Mouse (Mus musculus): ENCODE results near the gene Ric8b.

The Ric8b gene

DNA sequence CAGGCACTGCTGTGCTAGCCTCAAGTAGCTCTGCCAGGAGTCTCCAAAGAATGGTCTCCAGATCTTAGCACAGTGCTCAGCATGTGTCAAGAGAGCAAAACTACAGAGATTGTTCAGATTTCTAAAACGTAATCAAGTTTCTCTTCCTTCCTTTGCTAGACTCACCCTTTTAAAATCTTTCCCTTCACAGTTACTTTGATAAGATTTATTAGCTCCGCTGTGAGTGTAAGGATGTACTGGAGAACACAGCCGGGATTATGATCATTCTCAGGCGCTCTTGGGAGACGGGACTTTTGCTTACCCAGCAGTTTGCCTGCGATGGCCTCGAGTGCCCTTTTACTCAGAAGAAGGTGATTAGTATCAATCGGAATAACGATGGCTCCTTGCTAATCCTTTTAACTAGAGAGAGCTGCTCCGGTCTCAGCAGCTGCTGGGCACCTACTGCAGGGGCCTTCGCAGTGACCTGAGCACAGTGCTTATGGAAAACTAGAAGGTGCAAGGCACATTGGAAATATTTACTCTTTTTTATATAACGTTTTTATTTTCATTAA is 43.0 kb downstream of the Ric8b start:
- no peak for DNase-seq (ENCODE audit: low spot score in 2 of 2)

DNA sequence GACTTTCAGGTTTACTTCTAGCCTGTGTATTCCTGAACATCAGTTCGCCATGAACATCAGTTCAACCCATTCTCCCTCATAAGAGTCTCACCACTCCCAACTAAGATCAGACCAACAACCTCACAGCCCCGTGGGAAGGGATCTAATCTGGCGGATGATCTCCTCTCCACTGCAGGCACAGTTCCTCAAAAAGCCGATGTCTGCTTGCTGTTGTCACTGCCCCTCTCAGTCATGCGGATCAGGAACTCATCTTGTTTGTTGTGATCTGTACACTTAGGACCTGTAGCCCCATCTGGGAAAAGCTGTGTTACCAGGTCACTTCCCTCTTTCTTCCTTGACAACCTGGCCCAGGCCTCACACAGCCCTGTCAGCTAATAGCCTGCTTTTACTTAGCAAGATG is 45.7 kb downstream of the Ric8b start:
- DNase-seq (ENCODE audit: low spot score in 2 of 2), result no peak

DNA sequence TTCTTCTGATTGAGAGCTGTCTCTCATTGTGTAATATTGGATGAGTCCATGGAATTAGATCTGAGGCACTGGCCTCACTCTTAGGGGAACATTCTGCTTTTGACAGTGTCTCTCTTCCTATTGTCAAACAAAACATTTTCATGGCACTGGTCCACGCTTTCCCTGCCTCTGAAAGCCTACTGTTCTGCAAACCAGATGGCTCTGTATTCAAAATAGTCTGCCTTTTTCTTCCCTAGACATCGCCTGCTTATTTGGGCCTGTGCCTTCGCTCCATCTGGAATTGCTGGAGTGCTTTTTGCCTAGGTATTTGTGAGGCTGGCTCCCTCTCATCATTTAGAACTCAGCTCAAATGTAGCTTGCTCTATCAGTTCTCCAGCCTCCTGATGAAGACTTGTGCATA is 46.3 kb downstream of the Ric8b start:
- DNase-seq (ENCODE audit: low spot score in 2 of 2), result peak; percentile 64 to 87

DNA sequence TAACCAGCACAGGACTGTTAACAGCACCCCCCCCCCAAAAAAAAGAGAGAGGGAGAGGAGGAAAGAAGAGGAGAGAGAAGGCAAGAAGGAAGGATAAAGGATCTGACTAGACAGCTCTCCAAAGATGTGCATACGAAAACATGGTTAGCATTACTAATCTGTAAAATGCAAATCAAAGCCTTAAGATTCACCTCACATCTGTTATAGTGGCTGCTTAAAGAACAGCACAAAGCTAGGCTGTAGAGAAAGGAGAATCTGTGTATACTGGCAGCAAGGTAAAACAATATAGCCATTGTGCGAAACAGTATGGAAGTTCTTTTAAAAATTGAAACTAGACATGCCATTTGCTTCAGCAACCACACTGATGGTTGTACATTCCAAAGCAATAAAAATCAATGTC is 49.1 kb downstream of the Ric8b start:
- no peak for DNase-seq (ENCODE audit: low spot score in 2 of 2)

DNA sequence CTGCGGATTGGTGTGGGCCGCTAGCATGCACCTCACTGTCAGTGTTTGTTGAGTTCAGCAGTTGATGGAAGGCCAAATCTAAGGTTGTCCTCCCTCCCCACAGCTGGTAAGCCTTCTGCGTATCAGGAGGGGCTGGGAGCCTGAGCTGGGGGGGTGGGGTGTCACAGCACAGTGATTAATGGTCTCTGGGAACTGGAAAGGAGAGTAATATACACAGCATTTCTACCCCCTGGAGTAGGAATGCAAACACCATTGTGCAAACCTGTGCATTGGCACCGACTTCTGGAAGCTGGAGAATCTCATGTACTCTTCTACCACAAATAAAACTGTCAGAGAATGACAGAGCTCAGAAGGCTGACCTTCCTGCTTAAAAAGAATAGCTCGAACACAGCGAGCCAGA is 50.2 kb downstream of the Ric8b start:
- no peak for DNase-seq (ENCODE audit: low spot score in 2 of 2)

DNA sequence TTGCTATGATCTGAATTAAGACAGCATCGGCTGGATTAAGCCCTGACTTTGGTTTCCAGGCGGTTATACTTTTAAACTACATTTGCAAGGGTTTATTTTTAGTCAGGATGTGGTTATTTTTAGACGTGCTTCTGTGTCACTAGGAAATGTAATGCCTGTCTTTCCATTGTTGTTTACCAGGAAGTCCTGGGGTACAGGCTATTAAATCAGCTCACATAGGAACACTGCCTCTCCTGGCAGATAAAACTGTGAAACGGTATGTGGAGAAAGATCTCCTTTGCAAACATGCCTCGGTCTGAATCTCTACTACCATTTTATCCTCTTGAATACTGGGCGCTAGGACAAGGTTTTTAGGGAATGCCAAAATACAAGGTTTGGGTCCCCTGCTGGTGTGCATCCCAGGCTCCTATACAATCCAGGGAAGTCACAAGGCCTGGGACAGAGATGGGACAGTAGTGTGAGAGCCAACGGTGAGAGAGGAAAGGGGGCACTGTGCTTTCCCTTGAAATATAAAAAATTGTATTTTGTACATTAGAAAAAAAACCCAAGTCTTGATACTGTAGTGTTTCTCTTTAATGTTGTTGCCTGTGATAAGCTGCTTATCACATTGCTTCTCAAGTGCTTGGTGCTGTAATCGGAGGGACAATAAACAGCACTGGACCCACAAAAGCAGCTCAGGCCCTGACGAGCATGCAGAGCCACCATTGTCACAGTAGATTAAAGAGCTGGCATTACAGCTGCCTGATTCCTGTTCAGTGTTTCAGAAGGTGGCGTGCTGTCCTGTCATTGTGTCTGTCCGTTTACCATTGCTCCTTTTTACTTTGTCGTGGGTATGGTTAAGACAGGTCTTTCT is 51.7 kb downstream of the Ric8b start:
- DNase-seq (ENCODE audit: low spot score in 2 of 2), result no peak

DNA sequence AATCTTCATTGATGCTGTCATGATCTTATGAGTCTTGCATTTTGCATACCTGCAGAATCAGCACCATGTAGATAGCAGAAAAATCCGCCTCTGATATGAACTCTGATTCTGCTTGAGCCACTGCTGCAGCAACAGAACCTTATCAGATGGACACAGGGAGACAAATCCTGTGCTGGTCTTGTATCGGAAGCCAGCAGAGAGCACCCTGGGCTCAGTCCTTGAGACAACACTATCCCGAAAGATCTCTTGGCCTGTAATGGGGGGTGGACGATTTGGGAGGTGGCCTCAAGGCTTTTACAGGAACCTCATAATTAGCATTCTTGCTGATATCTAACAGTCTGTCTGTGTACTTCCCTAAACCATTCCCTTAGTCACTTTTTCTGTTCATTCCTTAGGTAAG is 57.8 kb downstream of the Ric8b start:
- no peak for DNase-seq (ENCODE audit: low spot score in 2 of 2)

DNA sequence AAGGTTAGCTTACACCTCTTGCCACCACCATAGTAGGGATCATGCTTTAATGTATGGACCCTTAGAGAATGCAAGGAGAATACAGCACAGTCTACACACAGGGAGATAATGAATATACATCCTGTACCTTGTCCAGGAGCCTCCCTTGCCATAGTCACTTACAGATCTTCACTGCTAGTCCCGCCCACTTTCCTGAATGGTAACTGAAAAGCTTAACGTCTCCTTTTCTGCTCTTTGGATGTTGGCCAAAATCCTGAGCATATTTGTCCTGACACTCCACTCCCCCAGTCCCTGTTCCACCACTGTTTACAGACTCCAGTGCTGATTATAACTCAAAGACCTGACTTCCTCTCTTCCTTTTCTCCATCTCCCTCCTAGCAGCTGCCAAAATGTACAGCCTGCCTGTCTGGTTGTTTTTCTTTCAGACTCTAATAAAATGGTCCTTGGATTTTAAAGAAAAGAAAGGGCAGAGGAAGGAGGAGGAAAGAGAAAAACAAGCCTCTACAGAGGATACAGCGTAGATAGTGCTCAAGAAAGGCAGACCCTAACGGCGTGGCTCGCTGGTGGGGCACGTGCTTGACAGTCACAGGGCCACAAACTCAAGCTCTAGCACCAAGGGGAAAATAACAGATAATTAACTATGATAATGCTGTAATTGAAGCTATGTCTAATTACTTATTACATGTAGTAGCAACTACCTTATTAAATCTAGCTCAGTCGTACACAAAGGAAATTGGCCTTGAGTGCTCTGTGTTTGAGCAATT is 59.4 kb downstream of the Ric8b start:
- DNase-seq (ENCODE audit: low spot score in 2 of 2), result no peak

DNA sequence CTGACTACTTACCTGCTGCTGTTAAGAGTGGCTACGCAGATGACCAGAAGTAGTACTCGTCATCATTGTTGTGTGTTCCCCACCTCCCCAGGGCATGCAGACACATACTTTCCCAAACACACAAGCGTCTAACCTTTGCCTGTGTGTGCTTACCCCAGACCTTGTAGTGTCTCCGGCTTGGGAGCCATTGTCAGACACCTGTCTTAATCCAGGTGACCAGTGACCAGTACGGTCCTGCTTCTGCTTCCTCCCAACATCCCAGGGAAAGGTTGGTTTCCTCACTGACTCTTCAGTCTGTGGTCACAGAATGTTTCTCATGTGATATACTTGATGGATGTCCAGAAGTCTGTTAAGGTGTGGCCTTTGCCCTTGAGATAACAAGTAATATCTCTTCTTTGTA is 62.9 kb downstream of the Ric8b start:
- no peak for DNase-seq (ENCODE audit: low spot score in 2 of 2)

DNA sequence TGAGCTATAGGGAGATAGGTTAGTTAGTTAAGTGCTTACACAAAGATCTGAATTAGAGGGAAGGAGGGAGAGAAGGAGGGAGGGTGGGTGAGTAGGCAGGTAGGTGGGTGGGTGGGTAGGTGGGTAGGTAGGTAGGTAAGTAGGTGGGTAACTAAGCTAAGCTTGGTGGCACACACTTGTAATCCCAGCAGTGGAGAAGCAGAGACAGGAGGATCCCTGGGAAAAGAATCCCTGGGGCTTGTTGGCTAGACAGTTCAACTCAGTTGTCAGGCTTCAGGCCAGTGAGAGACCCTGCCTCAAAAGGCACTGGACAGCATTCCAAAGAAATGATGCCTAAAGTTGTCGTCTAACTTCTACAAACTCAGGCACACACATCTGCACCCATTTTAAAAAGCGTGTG is 64.0 kb downstream of the Ric8b start:
- DNase-seq (ENCODE audit: low spot score in 2 of 2), result no peak

DNA sequence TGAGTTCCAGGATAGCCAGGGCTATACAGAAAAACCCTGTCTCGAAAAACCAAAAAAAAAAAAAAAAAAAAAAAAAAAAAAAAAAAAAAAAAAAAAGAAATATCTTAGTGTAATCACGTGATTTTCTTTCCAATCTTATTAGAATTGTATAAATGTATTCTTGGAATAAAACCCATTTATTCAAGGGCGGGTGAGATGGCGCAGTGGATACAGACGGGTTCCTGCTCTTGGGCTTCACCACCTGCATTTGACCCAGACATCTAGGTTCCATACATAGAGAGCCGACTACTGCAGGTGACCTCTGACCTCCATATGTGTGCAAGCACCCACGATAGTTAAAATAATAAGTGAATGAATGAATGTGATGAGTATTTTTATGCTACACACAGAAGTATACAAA is 65.3 kb downstream of the Ric8b start:
- no peak for DNase-seq (ENCODE audit: low spot score in 2 of 2)

DNA sequence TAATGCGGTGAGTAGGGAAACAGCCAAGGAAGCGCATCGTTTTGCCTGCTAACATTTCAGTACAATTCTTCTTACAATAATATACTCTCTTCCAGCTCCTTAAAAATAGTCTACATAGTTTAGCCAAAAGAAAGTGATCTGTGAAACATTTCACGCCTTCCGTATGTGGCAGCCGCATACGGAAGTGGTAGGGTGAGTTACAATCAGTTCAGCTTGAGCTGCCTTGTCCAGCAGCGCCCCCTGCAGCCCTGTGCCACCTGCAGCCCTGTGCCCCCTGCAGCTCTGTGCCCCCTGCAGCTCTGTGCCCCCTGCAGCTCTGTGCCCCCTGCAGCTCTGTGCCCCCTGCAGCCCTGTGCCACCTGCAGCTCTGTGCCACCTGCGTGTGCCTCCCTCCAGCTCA is 68.5 kb downstream of the Ric8b start:
- peak; percentile 56 to 59 for DNase-seq (ENCODE audit: low spot score in 2 of 2)

DNA sequence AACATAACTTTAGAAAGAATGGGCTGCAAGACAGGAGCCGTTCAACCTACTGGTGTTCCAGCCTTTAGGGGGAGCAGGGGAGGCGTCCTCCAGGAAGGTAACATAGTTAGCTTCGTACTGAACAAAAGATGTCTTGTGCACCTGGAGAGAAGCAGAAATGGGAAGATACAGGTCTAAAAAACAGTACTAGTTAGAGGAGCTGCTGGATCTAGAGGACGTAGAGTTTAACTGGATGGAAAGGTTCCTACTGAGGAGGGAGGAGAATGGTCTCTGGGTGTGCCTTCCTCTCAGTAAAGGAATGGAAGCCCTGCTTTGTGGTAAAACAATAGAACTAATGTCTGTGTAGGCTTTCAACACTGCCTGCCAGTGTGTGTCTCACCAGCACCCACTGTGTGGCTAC is 70.2 kb downstream of the Ric8b start:
- DNase-seq (ENCODE audit: low spot score in 2 of 2), result no peak

DNA sequence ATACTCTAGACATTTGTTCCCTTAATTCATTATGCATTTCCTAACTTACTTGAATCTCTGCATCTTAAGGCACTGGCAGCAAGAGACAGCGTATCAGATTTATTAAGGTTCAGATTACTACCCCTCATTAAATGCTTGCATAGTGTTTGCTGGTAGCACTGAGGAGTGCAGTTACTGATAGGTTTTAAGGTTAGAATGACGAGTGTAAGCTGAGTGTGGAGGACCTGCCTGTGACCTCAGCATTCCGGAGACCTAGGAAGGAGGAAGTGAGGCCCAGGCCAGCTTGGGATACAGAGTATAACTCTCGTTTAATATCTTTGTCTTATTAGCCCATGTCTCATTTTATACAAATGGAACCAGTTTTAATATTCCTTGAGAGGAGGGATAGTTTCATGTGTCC is 71.2 kb downstream of the Ric8b start:
- no peak for DNase-seq (ENCODE audit: low spot score in 2 of 2)

DNA sequence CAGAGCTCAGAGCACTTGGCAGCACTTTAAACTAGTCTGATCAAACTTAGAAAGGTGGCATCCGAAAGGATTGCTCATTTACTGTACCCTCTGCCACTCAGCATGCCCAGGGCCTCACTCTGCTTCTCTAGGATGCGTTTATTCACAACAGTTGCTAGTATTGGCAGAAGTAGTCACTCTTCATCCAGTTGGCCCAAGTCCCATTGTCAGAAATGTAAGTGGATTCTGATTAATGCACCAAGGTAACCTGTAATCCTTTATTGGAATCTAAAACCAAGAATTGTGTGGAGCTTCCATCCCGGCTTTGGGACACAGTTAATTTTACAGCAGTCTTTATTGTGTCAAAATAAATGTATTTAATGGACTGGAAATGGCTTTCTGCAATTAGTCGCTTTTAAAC is 76.9 kb downstream of the Ric8b start:
- no peak for DNase-seq (ENCODE audit: low spot score in 2 of 2)

DNA sequence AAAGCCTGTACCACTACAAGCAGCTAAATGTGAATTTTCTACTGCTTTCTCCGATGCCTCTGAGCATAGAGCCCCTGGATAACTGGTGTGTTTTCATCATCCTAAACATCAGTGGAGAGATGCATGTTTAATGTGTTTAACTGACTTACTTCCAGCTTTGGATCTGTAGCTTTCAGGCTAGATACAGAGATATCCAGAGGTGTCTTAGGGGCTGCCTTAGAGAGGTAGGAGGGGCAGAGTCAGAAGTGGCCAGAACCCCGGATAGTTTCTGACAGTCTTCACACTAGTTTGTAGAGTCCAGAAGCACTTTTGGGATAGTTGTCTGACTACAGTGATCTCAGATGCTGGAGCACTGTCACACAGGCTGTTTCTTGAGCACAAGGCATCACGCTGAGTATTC is 77.6 kb downstream of the Ric8b start:
- DNase-seq (ENCODE audit: low spot score in 2 of 2), result no peak

DNA sequence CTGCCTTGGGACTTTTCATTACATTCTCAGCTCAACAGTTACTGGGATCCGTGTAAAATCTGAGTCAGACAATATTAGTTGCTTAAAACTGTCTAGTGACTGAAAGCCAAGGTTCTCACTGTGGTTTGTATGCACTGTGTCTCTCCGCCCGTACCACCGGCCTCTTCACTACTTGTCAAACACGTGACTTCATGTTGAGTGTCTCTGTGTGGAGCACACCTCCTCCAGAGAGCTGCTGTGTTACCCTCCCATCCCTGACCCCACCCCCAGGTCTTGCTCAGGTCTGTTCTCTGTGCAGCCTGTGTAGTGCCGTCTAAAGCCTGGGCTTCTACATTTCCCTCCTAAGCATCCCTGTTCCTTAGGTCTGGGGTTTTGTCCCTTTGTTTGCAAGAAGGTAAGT is 79.0 kb downstream of the Ric8b start:
- no peak for DNase-seq (ENCODE audit: low spot score in 2 of 2)

DNA sequence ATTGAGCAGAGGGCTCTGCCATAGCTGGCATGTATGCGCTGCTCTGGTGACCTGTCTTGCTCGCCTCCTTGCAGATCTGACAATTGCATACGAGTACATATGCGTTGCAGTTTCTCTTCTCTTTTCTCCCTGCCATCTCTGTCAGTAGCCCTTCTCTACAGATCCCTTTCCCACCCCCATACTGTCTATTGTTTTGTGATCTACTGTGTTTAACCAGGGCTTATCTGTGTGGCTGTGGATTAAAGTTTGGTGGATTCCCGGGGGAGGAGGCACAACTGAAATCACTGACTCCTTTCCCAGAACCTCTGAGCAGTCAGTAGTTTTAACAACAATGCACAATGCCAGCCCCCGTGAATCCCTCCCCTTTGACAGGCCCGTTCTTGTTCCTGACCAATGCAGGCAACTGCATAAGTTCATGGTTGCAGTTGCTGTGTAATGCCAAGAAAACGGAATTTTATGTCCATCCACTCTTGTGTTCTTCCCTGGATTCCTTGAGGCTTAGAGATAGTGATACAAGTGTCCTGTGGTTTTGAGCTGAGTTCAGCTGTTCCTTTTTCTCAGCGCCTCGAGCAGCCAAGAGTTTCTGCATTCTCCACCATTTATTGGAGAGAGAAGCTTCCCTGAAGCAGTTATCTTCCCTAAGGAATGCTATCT is 80.3 kb downstream of the Ric8b start:
- DNase-seq (ENCODE audit: low spot score in 2 of 2), result no peak

DNA sequence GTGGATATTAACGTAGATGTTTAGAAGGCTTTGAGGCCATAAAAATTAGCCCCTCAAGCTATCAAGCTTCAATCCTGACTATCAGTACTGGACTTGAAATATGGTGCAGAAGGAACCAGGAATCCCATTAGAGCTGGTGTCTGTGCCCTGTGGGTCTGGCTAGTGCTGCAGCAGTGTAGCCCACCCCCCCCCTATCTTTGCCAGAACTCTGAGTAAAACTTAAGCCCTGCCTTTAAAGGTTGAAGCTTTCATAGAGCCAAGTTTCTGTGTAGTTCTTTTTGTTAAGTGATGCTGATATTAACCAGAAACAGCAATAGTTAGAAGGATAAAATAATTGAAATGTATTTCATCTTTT is 80.8 kb downstream of the Ric8b start:
- DNase-seq (ENCODE audit: low spot score in 2 of 2), result no peak

DNA sequence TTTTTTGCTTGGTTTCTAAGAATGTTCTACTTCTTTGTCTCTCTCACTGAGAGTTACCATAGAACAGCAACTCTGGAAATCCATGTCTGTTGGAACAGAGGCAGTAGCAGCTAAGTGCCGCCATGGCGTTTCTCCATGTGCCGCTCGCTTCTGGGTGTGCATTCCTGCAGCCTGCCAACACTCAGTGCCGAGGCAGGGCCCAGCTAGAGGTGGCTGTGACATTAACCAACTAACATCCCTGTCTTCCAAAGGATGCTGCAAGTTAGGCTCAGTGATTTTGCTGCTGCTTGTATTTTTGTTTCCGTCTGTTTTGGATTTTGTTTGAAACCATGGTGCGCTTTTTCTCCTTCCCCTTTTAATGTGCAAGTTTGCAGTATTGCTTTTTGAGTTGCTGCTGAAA is 84.5 kb downstream of the Ric8b start:
- no peak for DNase-seq (ENCODE audit: low spot score in 2 of 2)

DNA sequence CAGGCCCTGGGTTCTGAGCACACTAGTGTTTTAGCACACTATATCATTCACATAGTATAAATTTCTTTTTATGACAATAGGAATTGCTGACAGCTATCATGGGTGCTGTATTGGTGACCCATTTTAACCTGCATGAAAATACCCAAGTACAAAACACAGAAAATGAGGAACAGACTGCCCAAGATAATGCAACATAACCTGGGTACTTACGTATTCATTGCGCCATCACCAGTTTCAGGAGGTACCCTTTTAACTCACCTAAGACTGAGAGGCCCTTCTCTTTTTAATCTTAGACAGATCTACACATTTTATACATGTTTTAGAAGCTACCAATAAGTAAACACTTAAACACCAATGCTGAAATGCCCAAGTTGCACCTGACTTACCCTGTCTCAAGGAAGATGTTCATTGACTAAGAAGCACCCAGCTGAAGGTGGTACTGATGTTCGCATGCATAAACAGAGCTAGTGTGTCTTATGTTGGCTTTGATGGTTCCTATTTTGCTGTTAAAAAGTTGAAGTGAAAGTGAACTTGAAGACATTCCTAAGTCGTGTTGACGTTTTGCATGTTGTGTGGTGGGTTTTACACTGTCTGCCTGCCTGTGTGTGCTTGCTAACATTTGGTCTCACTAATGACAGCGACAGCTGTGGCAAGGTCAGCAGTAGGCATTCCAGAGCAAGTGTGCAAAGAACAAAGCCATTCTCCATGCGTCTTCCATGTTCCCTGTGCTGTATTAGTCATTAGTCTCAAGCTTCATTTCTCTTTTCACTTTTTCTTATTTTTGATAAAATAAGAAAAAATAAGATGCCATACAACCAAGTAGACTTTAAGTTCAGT is 86.0 kb downstream of the Ric8b start:
- DNase-seq (ENCODE audit: low spot score in 2 of 2), result no peak

Measured in frontal cortex, postnatal 36 days (tissue).